In the genomic region with DNA sequence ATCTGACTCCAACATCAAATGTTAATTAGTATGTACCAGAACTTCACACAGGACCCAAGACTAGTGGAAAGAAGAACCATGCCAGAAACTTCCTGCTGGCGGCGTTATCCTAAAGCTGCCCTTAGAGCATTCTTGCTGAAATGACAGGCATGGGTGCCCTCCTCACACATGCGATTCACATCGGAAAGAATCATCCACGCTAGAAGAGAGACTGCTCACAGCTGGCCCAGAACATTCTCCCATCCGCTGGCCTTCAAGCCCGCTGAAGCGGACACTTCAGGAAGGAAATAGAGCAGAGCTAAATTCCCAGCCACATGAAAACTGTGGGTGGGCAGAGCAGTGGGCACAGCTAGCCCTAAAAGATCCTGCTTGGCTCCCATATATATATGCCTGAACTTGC, we compare ENCODE assay signal across 18 mouse cellular contexts.
"Had no signal": no experiment of that assay in that cellular context is flagged by ENCODE, and none has a peak within 500 bp of the region (broad histone marks: within the 10 kb centered on the region; RNA-seq: fewer than 3 reads in every experiment).

No protein-coding gene starts in this region.

- H3K27ac ChIP-seq: liver, embryonic 15.5 days; lung, embryonic 15.5 days; macrophage; midbrain, embryonic 13.5 days; midbrain, embryonic 15.5 days; neural tube, embryonic 12.5 days; stomach, embryonic 15.5 days; stomach, postnatal 0 days had no signal

- H3K4me2 ChIP-seq: liver, embryonic 15.5 days; lung, embryonic 15.5 days; midbrain, embryonic 13.5 days; midbrain, embryonic 15.5 days; neural tube, embryonic 12.5 days; stomach, embryonic 15.5 days had no signal

- H3K9me3 ChIP-seq: liver, embryonic 15.5 days; lung, embryonic 15.5 days; midbrain, embryonic 13.5 days; midbrain, embryonic 15.5 days; neural tube, embryonic 12.5 days; stomach, embryonic 15.5 days had no signal

- ATAC-seq: liver, postnatal 0 days; lung, postnatal 0 days; midbrain, embryonic 13.5 days; midbrain, embryonic 15.5 days had no signal

- H3K27me3 ChIP-seq: lung, embryonic 15.5 days; midbrain, embryonic 15.5 days; neural tube, embryonic 12.5 days had no signal

- DNase-seq: liver, postnatal 0 days; lung, adult 2 months; lung, postnatal 14 days; lung, postnatal 36 days; right cerebral cortex, postnatal 14 days; thymus, adult 2 months; thymus, postnatal 25 days; thymus, postnatal 4 days had no signal

- H3K9ac ChIP-seq: liver, embryonic 15.5 days; liver, postnatal 0 days; lung, embryonic 15.5 days; midbrain, embryonic 13.5 days; midbrain, embryonic 15.5 days; neural tube, embryonic 12.5 days; stomach, embryonic 15.5 days had no signal

- H3K4me3 ChIP-seq: liver, embryonic 15.5 days; lung, embryonic 15.5 days; megakaryocyte, embryonic 14.5 days; midbrain, embryonic 13.5 days; midbrain, embryonic 15.5 days; neural tube, embryonic 12.5 days; stomach, embryonic 15.5 days had no signal

- H3K4me1 ChIP-seq: liver, embryonic 15.5 days; lung, embryonic 15.5 days; stomach, embryonic 15.5 days had no signal

- H3K36me3 ChIP-seq: liver, embryonic 15.5 days; lung, embryonic 15.5 days; midbrain, embryonic 13.5 days; midbrain, embryonic 15.5 days; neural tube, embryonic 12.5 days; stomach, embryonic 15.5 days had no signal
